Mouse (Mus musculus) small intestine, adult 10 weeks (tissue): ENCODE results near the gene Mis12. TPM values are rescaled to one million over a fixed set of nuclear protein-coding genes. Genes with fewer than 3 reads are reported as not detected.

ENCODE experiments used
- polyA plus RNA-seq: library from polyadenylated mRNA; stranded (reverse); fragments of 350-450 nt; fragmentation: Illumina TruSeq; extraction: RNeasy Lipid Tissue Mini Kit (QIAGEN cat#74804); gene quantifications from one replicate; pipeline ENCODE4 v1.2.3, GENCODE M21; 2014; ENCODE audit warnings: low replicate concordance

Gene Mis12
- 46.9 TPM for polyA plus RNA-seq

DNA sequence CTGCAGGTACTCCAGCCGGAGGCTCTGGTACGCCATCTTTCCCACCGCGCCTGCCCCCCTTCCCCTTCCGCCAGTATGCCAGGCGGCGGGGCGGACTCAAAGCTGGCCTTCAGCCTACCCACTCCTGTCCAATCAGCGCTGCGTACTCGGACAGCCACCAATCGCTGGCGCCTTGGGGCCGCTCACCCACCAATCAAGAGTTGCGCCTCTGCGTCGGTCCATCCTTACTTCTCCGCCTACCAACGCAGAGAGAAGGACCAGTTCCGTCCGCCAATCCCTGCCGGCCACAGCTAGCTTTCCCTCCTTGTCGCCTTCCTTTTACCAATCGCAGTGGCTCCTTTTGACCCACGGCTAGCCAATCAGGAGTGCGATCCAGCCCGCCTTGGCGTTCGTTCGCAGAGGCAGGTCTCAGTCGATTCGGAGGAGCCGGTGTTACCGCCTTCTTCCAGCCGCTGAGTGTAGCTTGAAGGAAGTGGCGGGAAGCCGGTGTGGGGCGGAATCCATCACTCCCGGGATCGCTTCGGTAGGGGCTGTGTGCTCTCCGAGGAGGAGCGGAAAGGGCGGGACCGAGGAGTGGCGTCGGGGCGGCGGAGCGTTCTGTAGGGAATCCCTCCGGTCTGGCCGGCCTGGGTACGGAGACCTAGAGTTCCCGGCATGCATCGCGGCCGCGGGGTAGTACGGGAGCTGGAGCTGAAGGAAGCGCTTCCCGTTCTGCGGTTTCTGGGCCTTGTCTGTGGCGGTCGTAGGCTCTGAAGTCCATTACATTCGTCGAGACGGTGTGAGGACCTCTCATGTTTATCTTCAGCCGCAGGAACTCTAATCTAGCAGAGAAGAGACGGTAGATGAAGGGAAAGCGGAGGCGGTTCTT, at the start of gene Mis12, which contains the start of gene Derl2:
Gene Mis12 (plus strand): TSS at position 411 of the 868 bp plus-strand sequence.
Gene Derl2 (minus strand): TSS at position 641 of the 868 bp plus-strand sequence.

DNA sequence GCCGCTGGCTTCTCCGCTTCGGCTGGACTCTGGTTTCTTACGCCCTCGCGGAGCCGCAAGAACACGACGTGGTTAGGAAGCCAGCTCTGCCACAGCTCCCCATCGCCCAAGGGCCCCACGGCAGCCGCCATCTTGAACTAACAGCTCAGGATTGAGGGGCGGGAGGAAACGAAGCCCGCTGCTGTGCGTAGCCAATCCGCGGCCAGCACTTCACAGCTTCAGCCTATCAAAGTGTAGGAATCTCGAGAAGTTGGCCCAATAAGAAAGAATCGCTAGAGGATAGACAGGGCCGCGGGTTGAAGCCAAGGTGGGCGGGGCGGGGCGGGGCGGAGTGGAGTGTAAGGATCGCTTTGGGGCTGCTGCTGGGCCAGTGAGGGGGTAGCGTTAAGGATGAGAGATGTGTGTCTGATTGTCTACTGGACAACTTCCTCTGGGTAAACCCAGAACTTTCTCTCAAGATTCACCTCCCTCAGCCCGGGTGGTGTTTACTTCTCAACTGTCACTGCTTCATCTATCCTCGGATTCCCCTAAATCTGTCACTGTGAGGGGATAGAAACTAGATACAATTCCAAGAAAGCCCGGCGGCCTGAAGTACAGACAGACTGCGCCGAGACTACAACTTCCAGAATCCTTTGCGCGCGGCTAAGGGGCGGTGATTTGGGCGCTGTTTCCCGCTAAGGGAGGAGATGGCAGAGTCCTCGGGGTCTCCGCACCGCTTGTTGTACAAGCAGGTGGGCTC, 49.4 kb upstream of the Mis12 start, which contains the start of the genes Nup88 and Rpain:
Gene Nup88 (minus strand): TSS at position 153 of the 739 bp plus-strand sequence.
Gene Rpain (plus strand): TSS at position 393 of the 739 bp plus-strand sequence.

DNA sequence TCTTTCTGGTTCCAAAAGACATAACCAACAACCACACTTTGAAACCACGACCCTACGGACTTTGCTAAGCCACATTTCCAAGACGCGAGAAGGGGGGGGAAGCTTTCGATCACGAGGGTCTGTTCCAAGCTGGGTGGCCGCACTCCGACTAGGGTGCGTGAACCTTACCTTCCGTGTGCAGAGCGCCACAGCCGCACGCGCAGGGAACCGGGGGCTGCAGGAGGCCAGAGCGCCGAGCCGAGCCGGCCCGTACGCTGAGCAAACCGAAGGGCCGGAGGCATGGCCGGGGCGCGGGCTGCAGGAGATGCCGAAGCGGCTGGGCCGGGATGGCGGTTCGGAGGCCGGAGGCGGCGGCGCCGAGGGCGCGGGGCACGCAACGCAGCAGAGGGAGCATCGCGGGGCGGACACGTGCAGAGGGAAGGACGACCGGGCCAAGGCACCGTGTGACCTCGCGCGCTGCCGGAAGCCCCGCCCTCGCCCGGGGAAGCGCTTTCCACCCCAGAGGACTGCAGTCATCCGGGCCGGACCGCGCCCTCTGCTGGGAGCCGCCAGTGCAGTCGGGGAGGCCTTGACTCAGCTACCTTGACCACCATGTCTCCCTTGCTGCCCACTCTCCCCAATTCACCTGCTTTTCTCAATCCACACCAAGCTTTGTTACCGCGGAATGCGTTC, 36.7 kb upstream of the Mis12 start, which contains the start of gene C1qbp:
Gene C1qbp (minus strand): TSS at position 470 of the 672 bp plus-strand sequence.

DNA sequence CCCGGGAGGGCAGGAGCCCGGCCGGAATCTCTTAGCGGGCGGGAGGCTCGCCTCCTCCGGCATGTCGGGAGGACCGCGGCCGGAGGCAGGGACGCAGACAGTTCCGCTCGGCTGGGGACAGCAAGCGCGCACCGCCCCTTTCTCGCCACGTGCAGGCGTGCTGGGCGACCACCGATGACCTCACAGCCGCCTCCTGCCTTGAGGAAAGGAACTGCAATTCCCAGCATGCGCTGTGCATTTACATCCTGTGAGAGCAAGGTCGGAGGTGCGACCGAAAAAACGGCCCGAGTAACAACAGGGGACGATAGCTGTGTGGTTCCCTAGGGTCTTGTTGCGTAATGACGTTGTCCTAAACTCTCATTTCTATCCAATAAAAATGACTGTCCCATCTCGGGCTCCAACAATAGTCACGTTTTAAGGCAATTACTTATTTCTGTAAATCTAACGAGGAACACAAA, 15.1 kb upstream of the Mis12 start, which contains the start of gene Dhx33:
Gene Dhx33 (minus strand): TSS at position 122 of the 458 bp plus-strand sequence.

DNA sequence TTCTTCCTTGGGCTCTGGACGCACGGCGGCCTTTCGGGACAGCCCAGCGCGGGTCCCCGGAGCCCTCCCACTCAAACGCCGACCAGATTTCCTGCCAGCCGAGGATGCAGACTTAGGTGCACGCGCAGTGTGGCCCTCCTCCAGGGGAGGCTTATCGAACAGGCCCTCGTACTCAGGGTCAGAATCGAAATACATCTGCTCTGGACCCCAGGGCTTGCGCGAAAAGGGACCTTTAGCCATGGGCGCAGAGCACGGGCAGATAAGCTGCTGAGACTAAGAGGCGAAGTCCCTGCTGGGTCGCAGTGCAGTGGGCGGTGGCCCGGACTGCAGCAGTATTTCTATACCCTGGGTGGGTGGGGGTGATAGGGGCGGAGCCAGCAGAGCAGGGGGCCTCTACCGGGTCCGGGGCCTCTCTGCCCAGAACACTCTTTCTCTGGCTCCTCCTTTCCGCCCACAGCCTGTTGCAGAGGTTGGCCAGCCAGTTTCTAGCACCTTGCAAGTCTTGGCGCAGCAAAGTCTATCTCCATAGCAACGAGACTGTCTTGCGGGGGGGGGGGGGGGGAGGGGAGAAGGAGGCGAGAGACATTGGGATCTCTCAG, 13.9 kb downstream of the Mis12 start, which contains the start of gene 6330403K07Rik:
Gene 6330403K07Rik (minus strand): TSS at position 351 of the 599 bp plus-strand sequence.

Other genes starting within 250 kb of the Mis12 start
- gene Scimp, start 207.0 kb upstream of the Mis12 start, polyA plus RNA-seq, result 1.6 TPM
- gene Rabep1, start 174.8 kb upstream of the Mis12 start, polyA plus RNA-seq, result 45.4 TPM
- gene Nup88, start 49.6 kb upstream of the Mis12 start, polyA plus RNA-seq, result 138 TPM
- 6.9 TPM for gene Rpain, start 49.4 kb upstream of the Mis12 start, polyA plus RNA-seq
- 104 TPM for gene C1qbp, start 36.6 kb upstream of the Mis12 start, polyA plus RNA-seq
- gene Dhx33, start 15.2 kb upstream of the Mis12 start, polyA plus RNA-seq, result 9.3 TPM
- 81.0 TPM for gene Derl2, start 230 bp downstream of the Mis12 start, polyA plus RNA-seq
- gene 6330403K07Rik, start 13.9 kb downstream of the Mis12 start, polyA plus RNA-seq, result 1.8 TPM
- 0.59 TPM for gene Nlrp1a, start 125.1 kb downstream of the Mis12 start, polyA plus RNA-seq
- 11.8 TPM for gene Nlrp1b, start 211.1 kb downstream of the Mis12 start, polyA plus RNA-seq